Mouse (Mus musculus) frontal cortex, postnatal 14 days (tissue): ENCODE data around the gene Thsd7b.
"Not testable (repeated sequence)": the region's sequence is repeated elsewhere in the genome, so short reads cannot be mapped to it uniquely, and the experiment has no call there.

ENCODE experiments used
- DNase-seq, 2 experiments: peaks; one replicate each; pipeline ENCODE4 v3.0.0; 2022; ENCODE audit warnings: low spot score in 2 of 2

Thsd7b gene

GRCm38 (mm10) chr1:129635146-129635545 lies 362.0 kb downstream of the Thsd7b start:
- no peak for DNase-seq

GRCm38 (mm10) chr1:129644252-129644861 lies 371.3 kb downstream of the Thsd7b start:
- DNase-seq, result no peak

GRCm38 (mm10) chr1:129651448-129651847 lies 378.3 kb downstream of the Thsd7b start:
- DNase-seq, result not testable (repeated sequence)

GRCm38 (mm10) chr1:129658045-129658444 lies 384.9 kb downstream of the Thsd7b start:
- DNase-seq, result no peak

- no peak for DNase-seq
Observed at GRCm38 (mm10) chr1:129675878-129676277, 402.8 kb downstream of the Thsd7b start.

GRCm38 (mm10) chr1:129678851-129679250 lies 405.7 kb downstream of the Thsd7b start:
- no peak for DNase-seq

GRCm38 (mm10) chr1:129705701-129706100 lies 432.6 kb downstream of the Thsd7b start:
- DNase-seq, result no peak

- peak in 1 of 2 experiments; percentile 6 for DNase-seq
Observed at GRCm38 (mm10) chr1:129712706-129713105, 439.6 kb downstream of the Thsd7b start.

- DNase-seq, result no peak
Observed at GRCm38 (mm10) chr1:129713571-129713970, 440.5 kb downstream of the Thsd7b start.

- DNase-seq, result no peak
Observed at GRCm38 (mm10) chr1:129719592-129719991, 446.5 kb downstream of the Thsd7b start.

- DNase-seq, result no peak
Observed at GRCm38 (mm10) chr1:129731991-129732390, 458.9 kb downstream of the Thsd7b start.

- no peak for DNase-seq
Observed at GRCm38 (mm10) chr1:129747595-129747994, 474.5 kb downstream of the Thsd7b start.

GRCm38 (mm10) chr1:129756548-129757240 lies 483.6 kb downstream of the Thsd7b start:
- no peak for DNase-seq

GRCm38 (mm10) chr1:129759003-129759402 lies 485.9 kb downstream of the Thsd7b start:
- no peak for DNase-seq

GRCm38 (mm10) chr1:129761234-129761633 lies 488.1 kb downstream of the Thsd7b start:
- DNase-seq, result no peak

GRCm38 (mm10) chr1:129764748-129765147 lies 491.6 kb downstream of the Thsd7b start:
- DNase-seq, result no peak

GRCm38 (mm10) chr1:129777055-129777454 lies 504.0 kb downstream of the Thsd7b start:
- no peak for DNase-seq

GRCm38 (mm10) chr1:129779506-129779905 lies 506.4 kb downstream of the Thsd7b start:
- no peak for DNase-seq

- DNase-seq, result no peak
Observed at GRCm38 (mm10) chr1:129780589-129780988, 507.5 kb downstream of the Thsd7b start.

GRCm38 (mm10) chr1:129798519-129798918 lies 525.4 kb downstream of the Thsd7b start:
- DNase-seq, result no peak

GRCm38 (mm10) chr1:129826927-129827326 lies 553.8 kb downstream of the Thsd7b start:
- no peak for DNase-seq

- DNase-seq, result no peak
Observed at GRCm38 (mm10) chr1:129837324-129837723, 564.2 kb downstream of the Thsd7b start.

GRCm38 (mm10) chr1:129837776-129838175 lies 564.7 kb downstream of the Thsd7b start:
- no peak for DNase-seq
